Mouse (Mus musculus) T-helper 2 cell (primary cell): Measurements from ENCODE around the gene Olfr1359.

Experiments used
- in situ Hi-C: fragments of 300-600 bp; cut with MboI, MseI; formaldehyde crosslinking; loops from one replicate; pipeline ENCODE4 v1.15.1; 2025; ENCODE audit warnings: high pct_unique_total_duplicates

The Olfr1359 gene

GRCm38 (mm10) chr13:21697811-21698210 is at the start of gene Olfr1359:
TSS of gene Olfr1359 (plus strand) at chr13:21698111.
- in situ Hi-C loops = no loop called here

- in situ Hi-C loops = loop anchor here (10.0 kb wide), 1 partner anchor 612 kb away; the partner anchor contains the start of gene Vmn1r195
Measured at GRCm38 (mm10) chr13:21663286-21663685, 34.6 kb upstream of the Olfr1359 start, which contains the start of gene Olfr1361. TSS of gene Olfr1361 (minus strand) at chr13:21663386.

- in situ Hi-C loops = no loop called here
Measured at GRCm38 (mm10) chr13:21677305-21677704, 20.6 kb upstream of the Olfr1359 start, which contains the start of gene Olfr1360. TSS of gene Olfr1360 (minus strand) at chr13:21677405.

- in situ Hi-C loops = loop anchor here (10.0 to 25.0 kb wide), 4 partner anchors 182 to 1731 kb away; partner anchors contain the start of gene Trim27
Measured at GRCm38 (mm10) chr13:21706669-21707068, 8.8 kb downstream of the Olfr1359 start.

- in situ Hi-C loops = loop anchor here (10.0 to 25.0 kb wide), 3 partner anchors 473 to 1865 kb away; partner anchors contain the start of genes Hist1h2ad, Hist1h2ae, Hist1h2bf and Hist1h2bg
Measured at GRCm38 (mm10) chr13:21710031-21710711, 12.3 kb downstream of the Olfr1359 start.

- in situ Hi-C loops = loop anchor here (10.0 to 25.0 kb wide), 3 partner anchors 474 to 1864 kb away; partner anchors contain the start of genes Hist1h2ad, Hist1h2ae, Hist1h2bf and Hist1h2bg
Measured at GRCm38 (mm10) chr13:21710821-21711525, 13.1 kb downstream of the Olfr1359 start.

GRCm38 (mm10) chr13:21711698-21712097 is 13.8 kb downstream of the Olfr1359 start:
- in situ Hi-C loops = loop anchor here (10.0 to 25.0 kb wide), 3 partner anchors 474 to 1863 kb away; partner anchors contain the start of genes Hist1h2ad, Hist1h2ae, Hist1h2bf and Hist1h2bg

GRCm38 (mm10) chr13:21714725-21715124 is 16.8 kb downstream of the Olfr1359 start:
- in situ Hi-C loops = loop anchor here (5.0 to 25.0 kb wide), 5 partner anchors 323 to 1968 kb away; partner anchors contain the start of genes Hist1h2ac, Hist1h2ad, Hist1h2ae and Hist1h2ah

GRCm38 (mm10) chr13:21715131-21715863 is 17.4 kb downstream of the Olfr1359 start:
- in situ Hi-C loops = loop anchor here (5.0 to 25.0 kb wide), 5 partner anchors 322 to 1967 kb away; partner anchors contain the start of genes Hist1h2ac, Hist1h2ad, Hist1h2ae and Hist1h2ah

GRCm38 (mm10) chr13:21715864-21716539 is 18.1 kb downstream of the Olfr1359 start, which contains the start of the genes Hist1h2bl and Hist1h2ai:
TSS of gene Hist1h2bl (minus strand) at chr13:21716143.
TSS of gene Hist1h2ai (plus strand) at chr13:21716422.
- in situ Hi-C loops = loop anchor here (5.0 to 25.0 kb wide), 5 partner anchors 321 to 1966 kb away; partner anchors contain the start of genes Hist1h2ac, Hist1h2ad, Hist1h2ae and Hist1h2ah

GRCm38 (mm10) chr13:21716540-21717391 is 18.9 kb downstream of the Olfr1359 start:
- in situ Hi-C loops = loop anchor here (5.0 to 25.0 kb wide), 5 partner anchors 321 to 1966 kb away; partner anchors contain the start of genes Hist1h2ac, Hist1h2ad, Hist1h2ae and Hist1h2ah

GRCm38 (mm10) chr13:21717397-21718357 is 19.8 kb downstream of the Olfr1359 start, which contains the start of gene Hist1h3h:
TSS of gene Hist1h3h (plus strand) at chr13:21717659.
- in situ Hi-C loops = loop anchor here (5.0 to 25.0 kb wide), 5 partner anchors 320 to 1965 kb away; partner anchors contain the start of genes Hist1h2ac, Hist1h2ad, Hist1h2ae and Hist1h2ah

- in situ Hi-C loops = loop anchor here (5.0 to 25.0 kb wide), 5 partner anchors 319 to 1964 kb away; partner anchors contain the start of genes Hist1h2ac, Hist1h2ad, Hist1h2ae and Hist1h2ah
Measured at GRCm38 (mm10) chr13:21718381-21719080, 20.6 kb downstream of the Olfr1359 start.

GRCm38 (mm10) chr13:21721107-21721756 is 23.3 kb downstream of the Olfr1359 start:
- in situ Hi-C loops = loop anchor here (25.0 kb wide), 2 partner anchors 484 to 1716 kb away; no protein-coding TSS in a partner anchor

GRCm38 (mm10) chr13:21721757-21722372 is 24.0 kb downstream of the Olfr1359 start, which contains the start of gene Hist1h2bm:
TSS of gene Hist1h2bm (plus strand) at chr13:21722044.
- in situ Hi-C loops = loop anchor here (25.0 kb wide), 2 partner anchors 485 to 1715 kb away; no protein-coding TSS in a partner anchor
